Mouse (Mus musculus) olfactory bulb, adult 2 months (tissue): ENCODE data around the gene Gm6614. TPM values are rescaled to one million over a fixed set of nuclear protein-coding genes. Genes with fewer than 3 reads are reported as not detected.
"Not testable (repeated sequence)": the region's sequence is repeated elsewhere in the genome, so short reads cannot be mapped to it uniquely, and the experiment has no call there.

Source experiments
- H3K27ac ChIP-seq: fragments of 200-500 bp; 2 replicates; pipeline ENCODE4 v1.5.1; 2012; ENCODE audit warnings: low read depth, low read length; ENCODE audit not compliant: insufficient read depth
- H3K4me1 ChIP-seq: fragments of 200-500 bp; 2 replicates; pipeline ENCODE4 v1.6.1; 2012; ENCODE audit warnings: low read length; ENCODE audit not compliant: control insufficient read depth, insufficient read depth
- H3K4me3 ChIP-seq: fragments of 200-500 bp; 2 replicates; pipeline ENCODE4 v1.5.1; 2012; ENCODE audit warnings: mild to moderate bottlenecking, low read depth, low read length, moderate library complexity; ENCODE audit not compliant: insufficient read depth
- CTCF ChIP-seq: fragments of 200-500 bp; IDR thresholded peaks from 2 replicates; pipeline ENCODE4 v1.5.1; 2012; ENCODE audit warnings: low read depth, mild to moderate bottlenecking, low read length, moderate library complexity; ENCODE audit not compliant: insufficient read depth
- POLR2A ChIP-seq: fragments of 200-500 bp; IDR thresholded peaks from 2 replicates; pipeline ENCODE4 v1.6.1; 2012; ENCODE audit warnings: mild to moderate bottlenecking, low read depth, low read length, moderate library complexity; ENCODE audit not compliant: insufficient read depth
- WGBS: fragments of 180-500 bp; shearing (Covaris S2); methylation state at CpG from one replicate; pipeline ENCODE4 v1.1.7; 2018; 5-methylcytosine and 5-hydroxymethylcytosine counted together
- polyA plus RNA-seq: library from polyadenylated mRNA; stranded (reverse); fragments of >200 nt; gene quantifications from 2 replicates; pipeline ENCODE4 v1.2.4, GENCODE M21; 2012; ENCODE audit warnings: low replicate concordance; ENCODE audit not compliant: missing spikeins, insufficient read depth, insufficient read length

Gene Gm6614
- polyA plus RNA-seq: not detected in 2 replicates

GRCm38 (mm10) chr6:142011364-142011955 lies at the start of gene Gm6614:
Gene Gm6614, minus strand, starts transcription at chr6:142011414.
- TF ChIP-seq CTCF (no peak), POLR2A (no peak)
- no peaks in the 10 kb centered on the region for H3K4me1 ChIP-seq
- H3K27ac ChIP-seq: no peak within 1 kb of the TSS
- WGBS: 89% methylated on average over 4 of the region's 4 CpGs
- H3K4me3 ChIP-seq: no peak within 1 kb of the TSS

DNA sequence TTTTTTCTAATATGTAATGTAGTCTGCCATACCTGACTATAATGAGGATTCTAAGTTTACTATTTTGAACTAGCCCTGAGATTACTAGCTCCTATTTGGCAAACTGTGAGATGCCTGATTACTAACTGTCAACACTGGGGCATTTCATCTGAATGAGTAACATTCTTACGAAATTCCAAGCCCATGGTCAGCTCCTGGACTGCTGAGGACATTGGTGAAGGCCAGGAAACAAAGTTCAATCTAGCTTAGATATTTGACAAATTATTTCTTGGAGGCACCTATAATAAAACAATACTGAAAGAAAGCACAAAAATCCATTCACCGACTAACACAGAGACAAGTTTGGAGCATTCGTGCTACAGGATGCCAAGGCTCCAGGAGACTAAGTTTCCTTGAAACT lies 47.1 kb upstream of the Gm6614 start:
- not testable (repeated sequence) for H3K27ac ChIP-seq, H3K4me1 ChIP-seq, H3K4me3 ChIP-seq
- WGBS: 86% methylated on average over 3 of the region's 3 CpGs

GRCm38 (mm10) chr6:142047689-142048088 lies 36.5 kb upstream of the Gm6614 start:
- Histone ChIP-seq H3K27ac (no peak overlapping the region), H3K4me1 (no peaks in the 10 kb centered on the region), H3K4me3 (no peak overlapping the region)
- TF ChIP-seq CTCF (no peak), POLR2A (no peak)
- WGBS: 57% methylated on average over 1 of the region's 1 CpGs

DNA sequence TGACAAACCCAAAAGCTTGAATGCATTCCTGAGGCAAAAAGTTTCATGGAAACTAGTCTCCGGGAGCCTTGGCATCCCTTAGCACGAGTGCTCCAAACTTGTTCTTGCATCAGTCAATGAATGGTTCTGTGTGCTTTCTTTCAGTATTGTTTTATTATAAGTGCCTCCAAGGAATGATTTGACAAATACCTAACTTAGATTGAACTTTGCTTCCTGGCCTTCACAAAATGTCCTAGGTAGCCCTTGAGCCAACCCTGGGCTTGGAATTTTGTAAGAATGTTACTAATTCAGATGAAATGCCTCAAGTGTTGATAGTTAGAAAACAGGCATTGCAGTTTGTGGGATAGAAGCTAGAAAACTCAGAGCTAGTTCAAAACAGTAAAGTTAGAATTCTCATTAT lies 34.5 kb upstream of the Gm6614 start:
- H3K4me1 ChIP-seq: no peaks in the 10 kb centered on the region
- 32% methylated on average over 2 of the region's 2 CpGs for WGBS
- H3K27ac ChIP-seq: no peak overlapping the region
- H3K4me3 ChIP-seq: no peak overlapping the region
- TF ChIP-seq CTCF (no peak), POLR2A (no peak)

GRCm38 (mm10) chr6:142041896-142042295 lies 30.7 kb upstream of the Gm6614 start:
- Histone ChIP-seq H3K27ac (no peak overlapping the region), H3K4me3 (no peak overlapping the region), H3K4me1 (no peaks in the 10 kb centered on the region)
- 94% methylated on average over 3 of the region's 3 CpGs for WGBS
- TF ChIP-seq POLR2A (no peak), CTCF (no peak)

- TF ChIP-seq CTCF (no peak), POLR2A (no peak)
- WGBS: 50% methylated on average over 16 of the region's 16 CpGs
- H3K27ac ChIP-seq: no peak overlapping the region
- no peaks in the 10 kb centered on the region for H3K4me1 ChIP-seq
- H3K4me3 ChIP-seq: no peak overlapping the region
Observed at GRCm38 (mm10) chr6:142040306-142041175, 29.3 kb upstream of the Gm6614 start.

GRCm38 (mm10) chr6:142035771-142036170 lies 24.6 kb upstream of the Gm6614 start:
- Histone ChIP-seq H3K4me3 (no peak overlapping the region), H3K4me1 (no peaks in the 10 kb centered on the region), H3K27ac (no peak overlapping the region)
- WGBS: 83% methylated on average over 2 of the region's 2 CpGs
- no peak for TF ChIP-seq CTCF
- no peak for TF ChIP-seq POLR2A

DNA sequence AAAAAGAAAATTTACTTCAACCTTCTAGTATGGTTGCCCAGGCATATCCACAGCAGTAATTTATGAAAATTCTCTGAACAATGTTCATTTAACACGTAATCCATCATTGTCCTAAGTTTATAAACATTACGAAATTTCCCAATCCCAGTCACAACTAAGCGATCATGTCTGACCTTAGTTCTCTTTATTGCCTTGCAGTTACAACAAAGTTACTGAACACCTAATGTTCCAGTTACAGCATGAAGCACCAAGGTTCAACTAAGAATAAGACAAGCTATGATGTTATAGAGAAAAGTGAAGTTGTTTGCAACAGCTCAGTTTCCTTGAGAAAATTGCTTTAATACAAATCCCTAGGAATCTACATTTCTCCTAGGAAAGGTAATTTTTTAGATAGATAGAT lies 10.5 kb upstream of the Gm6614 start:
- Histone ChIP-seq H3K4me3 (no peak overlapping the region), H3K27ac (no peak overlapping the region), H3K4me1 (no peaks in the 10 kb centered on the region)
- TF ChIP-seq CTCF (no peak), POLR2A (no peak)
- WGBS: 88% methylated on average over 3 of the region's 3 CpGs

DNA sequence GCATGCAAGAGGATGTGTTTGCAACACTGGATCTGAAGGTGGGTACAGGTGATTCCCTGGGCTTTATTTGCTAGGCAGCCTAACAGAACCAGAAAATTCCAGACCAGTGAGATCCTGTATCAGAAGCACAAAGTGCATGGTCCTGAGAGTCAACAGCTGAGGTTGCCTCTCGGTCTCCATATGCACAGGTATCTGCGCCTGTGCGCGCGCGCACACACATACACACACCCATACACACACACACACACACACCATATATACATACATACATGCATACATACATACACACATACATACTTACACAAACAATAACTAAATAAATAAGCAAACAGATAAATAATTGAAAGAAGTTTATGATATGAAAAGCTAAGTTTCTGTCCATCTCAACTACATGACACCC lies 24.4 kb downstream of the Gm6614 start:
- over 99% methylated on average over 6 of the region's 6 CpGs for WGBS
- TF ChIP-seq CTCF (no peak), POLR2A (no peak)
- Histone ChIP-seq H3K4me1 (no peaks in the 10 kb centered on the region), H3K4me3 (no peak overlapping the region), H3K27ac (no peak overlapping the region)

DNA sequence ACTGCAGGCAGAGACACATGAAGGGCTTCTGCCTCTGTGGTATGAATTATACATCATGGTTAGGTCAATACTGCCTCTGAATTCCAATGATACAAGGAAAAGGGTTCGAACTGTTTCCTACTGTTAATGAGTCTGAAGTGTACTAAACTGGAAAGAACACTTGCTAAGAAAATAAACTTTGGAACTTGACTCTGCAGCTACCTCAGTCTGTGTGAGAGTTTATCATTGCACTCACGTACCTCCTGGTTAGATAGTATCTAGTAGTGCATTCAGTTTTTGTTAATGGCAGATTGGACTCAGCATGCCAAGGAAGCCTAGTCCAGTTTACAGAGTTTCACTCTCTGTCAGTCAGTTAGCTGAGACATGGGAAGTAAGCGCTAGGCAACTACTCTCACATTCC lies 26.6 kb downstream of the Gm6614 start:
- Histone ChIP-seq H3K4me1 (no peaks in the 10 kb centered on the region), H3K4me3 (no peak overlapping the region), H3K27ac (no peak overlapping the region)
- no peak for TF ChIP-seq POLR2A
- 47% methylated on average over 3 of the region's 3 CpGs for WGBS
